Mouse (Mus musculus): Measurements from ENCODE around the gene Cpsf4l.

Cpsf4l gene

GRCm38 (mm10) chr11:113709731-113710256 is at the start of gene Cpsf4l:
Gene Cpsf4l (minus strand): TSS chr11:113710017.
- in situ Hi-C loops (cut with MboI, MseI) = loop anchor here in 1 of 2 experiments (25.0 kb wide), 2 partner anchors 428 to 728 kb away; no protein-coding TSS in a partner anchor

GRCm38 (mm10) chr11:113758851-113759250 is 49.0 kb upstream of the Cpsf4l start:
- in situ Hi-C loops (cut with MboI, MseI) = no loop called here

- in situ Hi-C loops (cut with MboI, MseI) = no loop called here
Observed at GRCm38 (mm10) chr11:113756578-113756977, 46.8 kb upstream of the Cpsf4l start.

GRCm38 (mm10) chr11:113755878-113756277 is 46.1 kb upstream of the Cpsf4l start:
- in situ Hi-C loops (cut with MboI, MseI) = no loop called here

- in situ Hi-C loops (cut with MboI, MseI) = no loop called here
Observed at GRCm38 (mm10) chr11:113754845-113755244, 45.0 kb upstream of the Cpsf4l start.

- in situ Hi-C loops (cut with MboI, MseI) = no loop called here
Observed at GRCm38 (mm10) chr11:113752685-113753430, 43.0 kb upstream of the Cpsf4l start.

GRCm38 (mm10) chr11:113752158-113752661 is 42.4 kb upstream of the Cpsf4l start:
- in situ Hi-C loops (cut with MboI, MseI) = no loop called here

- in situ Hi-C loops (cut with MboI, MseI) = no loop called here
Observed at GRCm38 (mm10) chr11:113751484-113752084, 41.8 kb upstream of the Cpsf4l start, which contains the start of gene Cdc42ep4. Gene Cdc42ep4 (minus strand): TSS chr11:113751881.

GRCm38 (mm10) chr11:113750571-113751483 is 41.0 kb upstream of the Cpsf4l start:
- in situ Hi-C loops (cut with MboI, MseI) = no loop called here

GRCm38 (mm10) chr11:113749749-113750351 is 40.0 kb upstream of the Cpsf4l start:
- in situ Hi-C loops (cut with MboI, MseI) = loop anchor here (5.0 kb wide), 3 partner anchors 47 to 922 kb away; no protein-coding TSS in a partner anchor

GRCm38 (mm10) chr11:113748797-113749521 is 39.1 kb upstream of the Cpsf4l start:
- in situ Hi-C loops (cut with MboI, MseI) = loop anchor here (5.0 kb wide), 3 partner anchors 48 to 923 kb away; no protein-coding TSS in a partner anchor

GRCm38 (mm10) chr11:113747725-113748380 is 38.0 kb upstream of the Cpsf4l start:
- in situ Hi-C loops (cut with MboI, MseI) = loop anchor here (5.0 kb wide), 3 partner anchors 49 to 924 kb away; no protein-coding TSS in a partner anchor

GRCm38 (mm10) chr11:113747056-113747455 is 37.2 kb upstream of the Cpsf4l start:
- in situ Hi-C loops (cut with MboI, MseI) = loop anchor here (5.0 kb wide), 3 partner anchors 50 to 925 kb away; no protein-coding TSS in a partner anchor

GRCm38 (mm10) chr11:113745961-113746360 is 36.1 kb upstream of the Cpsf4l start:
- in situ Hi-C loops (cut with MboI, MseI) = loop anchor here (5.0 kb wide), 3 partner anchors 49 to 926 kb away; no protein-coding TSS in a partner anchor

- in situ Hi-C loops (cut with MboI, MseI) = no loop called here
Observed at GRCm38 (mm10) chr11:113742998-113743397, 33.2 kb upstream of the Cpsf4l start.

GRCm38 (mm10) chr11:113740100-113740499 is 30.3 kb upstream of the Cpsf4l start:
- in situ Hi-C loops (cut with MboI, MseI) = no loop called here

GRCm38 (mm10) chr11:113739213-113739612 is 29.4 kb upstream of the Cpsf4l start:
- in situ Hi-C loops (cut with MboI, MseI) = no loop called here

GRCm38 (mm10) chr11:113737912-113738311 is 28.1 kb upstream of the Cpsf4l start:
- in situ Hi-C loops (cut with MboI, MseI) = no loop called here

- in situ Hi-C loops (cut with MboI, MseI) = no loop called here
Observed at GRCm38 (mm10) chr11:113737553-113737854, 27.7 kb upstream of the Cpsf4l start.
